Mouse (Mus musculus): Measurements from ENCODE around the gene Traf3ip3.

The Traf3ip3 gene

DNA sequence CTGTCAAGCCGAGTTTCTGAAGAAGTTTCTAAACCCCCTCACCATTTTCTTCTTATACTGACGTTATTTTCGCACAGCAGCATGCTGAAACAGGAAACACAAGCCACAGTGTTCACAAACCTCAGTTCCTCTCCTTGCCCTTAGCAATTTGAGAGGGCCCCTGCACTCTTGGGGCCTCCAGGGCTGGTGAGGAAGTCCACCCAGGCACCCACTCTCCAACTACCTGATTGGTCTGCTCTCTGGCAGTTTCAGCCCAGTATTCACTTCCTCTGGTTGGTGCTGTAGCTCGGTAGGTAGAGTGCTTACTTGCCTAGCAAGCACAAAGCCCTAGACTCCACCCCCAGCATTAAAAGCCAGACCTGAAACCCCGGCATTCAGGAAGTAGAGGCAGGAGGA is at the start of gene Traf3ip3:
Gene Traf3ip3 (minus strand): TSS at position 321 of the 396 bp plus-strand sequence.
- DNase-seq (ENCODE audit: extremely low read depth, low read depth) = peak; percentile 88

DNA sequence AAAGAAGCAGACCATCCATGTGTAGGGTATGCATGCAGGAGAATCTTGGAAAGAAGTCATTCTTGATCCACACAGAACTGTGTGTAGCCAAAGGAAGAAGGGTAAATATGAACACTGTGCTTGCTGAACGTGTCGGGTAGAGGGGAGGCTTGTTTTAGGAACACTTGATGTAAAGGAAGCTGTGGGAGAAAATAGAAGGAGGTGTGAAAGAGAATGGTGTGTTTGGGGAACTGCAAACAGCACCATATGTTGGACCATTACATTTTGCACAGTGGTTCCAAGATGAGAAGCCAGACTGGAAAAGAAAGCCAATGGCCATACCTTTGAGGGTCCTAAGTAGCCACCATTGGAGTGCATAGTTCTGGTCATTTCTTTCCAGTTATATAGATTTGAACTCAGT is 48.5 kb upstream of the Traf3ip3 start:
- DNase-seq (ENCODE audit: extremely low read depth, low read depth) = no peak

- DNase-seq (ENCODE audit: extremely low read depth, low read depth) = no peak
These were observed 42.7 kb upstream of the Traf3ip3 start for GRCm38 (mm10) chr1:193244235-193244634.

GRCm38 (mm10) chr1:193243571-193244193 is 42.2 kb upstream of the Traf3ip3 start:
- no peak for DNase-seq (ENCODE audit: extremely low read depth, low read depth)

- no peak for DNase-seq (ENCODE audit: extremely low read depth, low read depth)
These were observed 41.4 kb upstream of the Traf3ip3 start for GRCm38 (mm10) chr1:193242863-193243262.

GRCm38 (mm10) chr1:193242238-193242637 is 40.7 kb upstream of the Traf3ip3 start:
- no peak for DNase-seq (ENCODE audit: extremely low read depth, low read depth)

GRCm38 (mm10) chr1:193241436-193241835 is 39.9 kb upstream of the Traf3ip3 start:
- no peak for DNase-seq (ENCODE audit: extremely low read depth, low read depth)

DNA sequence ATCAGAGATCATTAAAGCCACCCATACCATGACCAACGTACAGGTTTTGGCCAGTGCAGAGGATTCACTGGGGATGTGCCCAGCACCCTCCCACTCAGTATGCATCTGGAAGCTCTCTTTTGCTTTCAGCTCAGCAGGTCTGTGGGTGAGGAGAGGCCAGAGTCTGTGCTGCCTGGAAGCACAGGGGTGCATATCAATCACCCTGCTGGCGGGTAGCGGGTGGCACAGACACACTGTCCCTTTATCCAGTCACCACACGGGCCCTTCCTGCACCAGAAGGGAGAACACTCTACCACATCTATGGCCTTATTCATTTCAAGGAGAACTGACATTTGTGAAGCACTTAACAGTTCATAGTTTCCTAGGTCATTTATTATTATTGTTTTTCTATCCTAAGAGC is 36.9 kb upstream of the Traf3ip3 start:
- DNase-seq (ENCODE audit: extremely low read depth, low read depth) = no peak

DNA sequence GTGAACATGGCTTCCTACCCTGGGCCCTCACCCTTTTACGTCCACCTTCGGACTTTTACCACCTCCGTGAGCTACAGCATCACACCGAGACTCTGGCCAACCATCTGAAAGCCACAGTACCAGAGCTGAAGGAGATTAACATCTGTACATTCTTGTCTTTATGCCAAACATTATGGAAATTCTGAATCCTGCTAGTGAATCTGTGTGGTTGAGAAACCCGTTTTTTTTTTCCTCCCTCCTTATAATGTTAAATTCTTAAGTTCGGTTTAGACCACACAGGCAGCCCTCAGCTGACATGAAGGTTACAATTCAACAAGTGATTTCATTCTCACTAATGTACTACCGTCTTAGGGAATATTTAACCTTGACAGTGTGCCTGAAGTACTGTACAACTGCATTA is 33.4 kb upstream of the Traf3ip3 start:
- DNase-seq (ENCODE audit: extremely low read depth, low read depth) = no peak

DNA sequence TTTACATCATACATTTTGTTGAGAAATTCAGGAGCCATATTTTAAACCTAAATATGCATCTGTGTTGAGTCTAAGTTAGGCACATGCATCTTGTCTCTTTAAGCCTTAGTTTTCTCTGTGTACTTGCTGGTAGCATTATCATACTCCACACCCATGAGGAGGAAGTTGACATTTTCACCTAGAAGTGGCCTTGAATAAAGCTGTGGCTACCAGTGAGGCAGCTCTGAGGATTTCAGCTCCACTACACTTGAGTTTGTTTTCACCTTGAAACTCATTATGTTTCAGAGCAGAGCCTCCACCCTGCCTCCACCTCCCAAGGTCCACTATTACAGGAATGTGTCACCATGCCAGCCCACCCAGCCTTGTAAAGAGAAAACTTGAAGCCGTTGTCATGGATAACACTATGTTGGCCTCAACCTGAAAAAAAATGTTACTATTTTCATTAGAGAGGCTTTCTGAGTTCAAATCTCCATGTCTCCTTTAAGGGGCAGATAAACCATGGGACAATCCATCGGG is 32.7 kb upstream of the Traf3ip3 start:
- no peak for DNase-seq (ENCODE audit: extremely low read depth, low read depth)

GRCm38 (mm10) chr1:193232732-193233131 is 31.2 kb upstream of the Traf3ip3 start:
- no peak for DNase-seq (ENCODE audit: extremely low read depth, low read depth)

- peak; percentile 39 for DNase-seq (ENCODE audit: extremely low read depth, low read depth)
These were observed 29.4 kb upstream of the Traf3ip3 start for GRCm38 (mm10) chr1:193230935-193231334.

DNA sequence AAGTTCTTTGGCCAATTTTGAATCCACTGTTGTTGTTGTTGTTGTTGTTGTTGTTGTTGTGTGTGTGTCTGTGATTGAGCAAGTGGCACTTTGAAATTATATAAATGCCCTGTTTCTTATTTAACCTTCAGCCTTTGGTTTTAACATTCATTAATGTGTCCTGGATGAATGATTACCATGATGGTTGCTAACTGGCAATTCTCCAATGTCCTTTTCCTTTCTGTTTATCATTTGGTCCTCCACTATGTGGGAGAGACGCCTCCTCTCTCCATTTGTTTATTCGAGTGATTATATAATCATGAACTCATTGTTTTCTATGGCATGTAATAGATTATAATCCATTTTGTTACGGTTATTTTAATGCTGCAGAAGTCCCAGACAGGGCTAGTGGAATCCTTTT is 29.0 kb upstream of the Traf3ip3 start:
- DNase-seq (ENCODE audit: extremely low read depth, low read depth) = no peak

GRCm38 (mm10) chr1:193229570-193229969 is 28.1 kb upstream of the Traf3ip3 start:
- no peak for DNase-seq (ENCODE audit: extremely low read depth, low read depth)

DNA sequence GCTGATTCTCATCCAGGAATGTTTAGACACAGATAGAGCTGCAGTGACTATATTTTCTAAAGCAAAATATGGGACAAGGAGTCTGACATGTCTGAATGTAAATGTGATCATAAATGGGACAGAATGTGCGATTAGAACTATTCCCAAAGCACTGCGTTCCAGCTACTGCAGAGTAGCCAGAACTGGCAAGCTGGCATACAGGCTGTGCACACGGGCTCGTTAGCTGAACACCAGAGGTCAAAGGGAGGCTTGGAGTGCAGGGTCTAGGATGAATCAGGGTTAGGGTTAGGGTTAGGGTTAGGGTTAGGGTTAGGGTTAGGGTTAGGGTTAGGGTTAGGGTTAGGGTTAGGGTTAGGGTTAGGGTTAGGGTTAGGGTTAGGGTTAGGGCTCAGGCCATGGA is 26.0 kb upstream of the Traf3ip3 start:
- DNase-seq (ENCODE audit: extremely low read depth, low read depth) = no peak

- no peak for DNase-seq (ENCODE audit: extremely low read depth, low read depth)
These were observed 25.4 kb upstream of the Traf3ip3 start for GRCm38 (mm10) chr1:193226724-193227522.

- DNase-seq (ENCODE audit: extremely low read depth, low read depth) = no peak
These were observed 24.6 kb upstream of the Traf3ip3 start for GRCm38 (mm10) chr1:193226114-193226513.

DNA sequence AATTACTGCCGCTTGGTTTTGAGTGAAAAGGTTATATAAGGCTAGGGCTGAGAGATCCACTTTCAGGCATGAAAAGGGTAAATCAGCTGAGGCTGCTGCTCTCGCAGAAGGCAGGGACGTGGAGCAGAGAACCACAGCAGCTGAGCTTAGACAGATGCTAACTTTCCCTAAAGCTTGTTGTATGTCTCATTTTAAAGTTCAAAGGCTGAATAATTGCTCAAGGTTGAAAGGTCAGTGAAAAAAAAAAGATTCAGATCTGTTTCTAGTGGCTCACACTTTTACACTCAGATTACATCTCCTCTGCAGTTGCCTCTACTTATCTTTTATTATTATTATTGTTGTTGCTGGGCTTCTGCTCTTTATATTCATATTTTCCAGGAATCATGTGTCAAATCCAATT is 24.0 kb upstream of the Traf3ip3 start:
- no peak for DNase-seq (ENCODE audit: extremely low read depth, low read depth)

DNA sequence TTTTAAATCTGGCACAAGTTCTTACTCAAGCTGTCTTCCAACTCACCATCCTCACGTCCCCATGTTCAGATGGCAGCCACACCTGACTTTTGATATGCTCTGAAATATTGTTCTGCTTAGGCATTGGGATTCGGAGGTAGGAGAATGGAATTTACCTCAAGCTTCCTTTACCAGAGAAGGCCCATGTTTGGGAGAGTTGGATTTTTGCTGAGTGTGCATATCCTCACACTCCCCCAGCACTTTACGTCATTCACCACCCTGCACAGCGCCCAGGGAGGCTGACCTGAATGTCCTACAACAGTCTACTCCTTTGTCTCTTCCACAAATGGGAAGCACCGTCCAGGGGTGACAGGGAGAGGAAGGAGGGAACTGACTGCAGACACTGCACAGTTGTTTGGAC is 18.9 kb upstream of the Traf3ip3 start:
- no peak for DNase-seq (ENCODE audit: extremely low read depth, low read depth)

DNA sequence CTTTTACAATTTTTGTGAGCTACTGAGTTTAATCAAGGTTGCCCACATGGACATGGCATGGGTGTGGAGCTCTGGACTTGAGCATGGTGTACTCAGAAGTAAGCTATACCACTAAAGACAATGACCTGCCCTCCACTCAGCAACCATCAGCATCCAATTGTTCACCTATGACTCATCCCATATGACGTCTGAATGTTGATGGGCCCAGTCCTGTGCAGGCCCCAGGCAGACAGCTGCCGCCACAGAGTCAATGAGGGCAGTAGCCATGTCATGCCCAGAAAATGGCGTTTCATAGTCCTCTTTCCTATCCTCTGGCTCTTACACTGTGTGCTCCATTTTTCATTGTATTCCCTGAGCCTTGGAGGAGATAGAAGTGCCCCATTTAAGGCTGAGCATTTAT is 14.5 kb upstream of the Traf3ip3 start:
- no peak for DNase-seq (ENCODE audit: extremely low read depth, low read depth)

DNA sequence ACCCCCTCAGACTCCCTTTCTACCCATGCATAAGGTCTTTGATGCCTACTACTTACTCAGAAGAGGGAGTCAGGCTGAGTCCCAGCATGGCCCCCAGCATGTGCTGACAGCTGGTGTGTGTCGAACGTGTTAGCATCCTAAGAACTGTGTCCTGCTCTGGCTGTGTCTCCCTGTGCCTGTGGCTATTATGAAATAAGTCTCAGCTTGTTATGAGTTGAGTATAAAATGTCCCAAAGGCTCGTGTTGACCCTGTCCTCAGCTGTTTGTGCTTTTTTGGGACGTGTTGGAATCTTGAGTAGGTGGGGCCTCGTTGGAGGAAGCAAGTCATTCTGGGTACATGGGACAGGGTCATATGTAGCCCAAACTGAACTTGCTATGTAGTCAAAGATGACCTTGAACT is 12.6 kb upstream of the Traf3ip3 start:
- DNase-seq (ENCODE audit: extremely low read depth, low read depth) = no peak

- no peak for DNase-seq (ENCODE audit: extremely low read depth, low read depth)
These were observed 9.9 kb upstream of the Traf3ip3 start for GRCm38 (mm10) chr1:193211371-193211770.

DNA sequence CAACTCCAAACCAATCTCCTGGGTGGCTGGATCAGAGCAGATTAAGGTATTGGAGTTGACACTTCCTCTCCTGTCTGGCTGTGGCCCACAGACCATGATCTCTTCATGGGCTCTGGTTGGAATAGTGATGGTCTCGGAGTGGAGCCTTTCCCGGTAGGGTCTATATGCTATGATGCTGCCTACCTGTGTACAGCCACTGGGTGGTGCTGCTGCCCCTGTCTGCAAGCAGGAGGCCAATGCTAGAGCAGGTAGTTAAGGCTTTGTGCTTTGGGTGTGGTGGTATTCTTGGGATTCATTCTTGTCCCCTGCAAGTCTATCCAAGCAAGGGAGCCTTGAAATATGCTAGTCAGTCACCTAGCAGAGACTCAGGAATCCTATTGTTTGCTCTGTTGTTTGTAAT is 6.7 kb upstream of the Traf3ip3 start:
- DNase-seq (ENCODE audit: extremely low read depth, low read depth) = no peak

Data from MEL-GATA-1-ER (cell line).